Mouse (Mus musculus) retina, postnatal 1 day (tissue): ENCODE results near the gene Ctcf.

Experiments used
- DNase-seq: peaks from one replicate; pipeline ENCODE4 v3.0.0-alpha.2; 2012

The Ctcf gene

GRCm38 (mm10) chr8:105618279-105618634 is 18.1 kb upstream of the Ctcf start:
- DNase-seq, result no peak

- no peak for DNase-seq
Measured at GRCm38 (mm10) chr8:105618892-105619591, 17.3 kb upstream of the Ctcf start.

DNA sequence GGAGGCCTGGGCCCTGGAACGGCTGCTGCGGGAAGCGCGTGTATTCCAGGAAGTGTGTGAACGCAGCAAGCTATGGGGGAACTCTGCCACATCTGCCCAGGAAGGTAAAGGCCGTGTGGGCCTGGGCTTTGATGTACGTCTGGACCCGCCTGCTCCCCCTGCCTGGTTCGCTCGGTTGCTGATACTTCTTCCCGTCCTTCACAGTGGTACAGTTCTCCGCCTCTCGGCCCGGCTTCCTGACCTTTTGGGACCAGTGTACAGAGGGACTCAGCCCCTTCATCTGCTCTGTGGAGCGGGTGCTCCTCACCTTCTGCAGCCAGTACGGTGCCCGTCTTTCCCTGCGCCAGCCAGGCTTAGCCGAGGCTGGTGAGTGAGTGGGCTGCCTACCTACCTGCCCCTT is 16.2 kb upstream of the Ctcf start:
- no peak for DNase-seq

DNA sequence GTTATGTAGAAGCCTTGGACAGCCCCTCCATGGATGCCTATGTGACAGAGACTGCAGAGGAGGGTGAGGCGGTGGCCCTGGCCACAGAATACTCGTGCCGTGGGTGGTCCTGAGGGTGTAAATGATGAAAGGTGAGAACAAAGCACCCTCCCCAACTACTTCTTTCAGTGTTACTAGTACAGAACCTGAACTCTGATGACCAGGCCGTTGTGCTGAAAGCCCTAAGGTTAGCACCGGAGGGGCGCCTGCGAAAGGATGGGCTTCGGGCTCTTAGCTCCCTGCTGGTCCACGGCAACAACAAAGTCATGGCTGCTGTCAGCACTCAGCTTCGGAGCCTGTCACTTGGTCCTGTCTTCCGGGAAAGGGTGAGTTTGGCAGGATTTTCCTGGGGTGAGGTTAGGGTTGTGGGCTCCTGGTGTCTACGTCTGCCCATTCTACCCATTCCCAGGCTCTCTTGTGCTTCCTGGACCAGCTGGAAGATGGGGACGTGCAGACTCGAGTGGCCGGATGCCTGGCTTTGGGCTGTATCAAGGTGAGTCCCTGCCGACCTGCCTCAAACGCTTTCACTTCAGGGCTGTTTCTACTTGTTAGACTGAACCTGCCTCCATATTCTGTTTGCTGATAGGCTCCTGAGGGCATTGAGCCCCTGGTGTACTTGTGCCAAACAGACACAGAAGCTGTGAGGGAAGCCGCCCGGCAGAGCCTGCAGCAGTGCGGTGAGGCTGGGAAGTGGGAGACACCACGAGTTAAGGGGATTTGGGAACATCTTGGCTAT is 15.2 kb upstream of the Ctcf start:
- DNase-seq, result no peak

- DNase-seq, result no peak
Measured at GRCm38 (mm10) chr8:105621841-105622240, 14.5 kb upstream of the Ctcf start.

DNA sequence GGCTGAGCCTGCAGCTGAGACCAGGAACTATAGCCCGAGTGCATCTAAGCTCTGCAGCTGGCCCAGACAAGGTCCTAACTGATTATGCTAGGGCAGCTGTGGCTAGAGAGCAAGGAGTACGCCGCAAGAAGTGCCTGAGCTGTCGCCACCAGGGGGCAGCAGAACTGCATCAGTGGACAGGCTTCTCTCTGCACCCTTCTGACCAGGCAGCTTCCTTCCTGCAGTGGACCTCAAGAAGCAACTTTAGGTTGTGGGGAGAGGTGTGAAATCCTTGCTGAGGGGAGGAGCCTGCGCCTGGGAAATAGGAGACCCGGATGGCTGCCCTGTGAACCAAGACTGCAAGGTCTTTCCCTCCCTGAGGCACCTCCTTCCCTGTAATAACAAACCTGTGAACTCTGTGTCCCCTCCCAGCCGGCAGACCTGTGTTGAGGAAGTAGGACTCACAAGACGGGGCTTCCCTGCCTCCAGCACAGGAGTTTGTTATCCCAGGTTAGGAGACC is 13.9 kb upstream of the Ctcf start:
- DNase-seq, result peak; percentile 96

- peak; percentile 80 for DNase-seq
Measured at GRCm38 (mm10) chr8:105623118-105623517, 13.2 kb upstream of the Ctcf start.

GRCm38 (mm10) chr8:105623679-105624245 is 12.6 kb upstream of the Ctcf start:
- no peak for DNase-seq

- no peak for DNase-seq
Measured at GRCm38 (mm10) chr8:105624401-105624800, 12.0 kb upstream of the Ctcf start.

GRCm38 (mm10) chr8:105624831-105625230 is 11.5 kb upstream of the Ctcf start:
- DNase-seq, result no peak

DNA sequence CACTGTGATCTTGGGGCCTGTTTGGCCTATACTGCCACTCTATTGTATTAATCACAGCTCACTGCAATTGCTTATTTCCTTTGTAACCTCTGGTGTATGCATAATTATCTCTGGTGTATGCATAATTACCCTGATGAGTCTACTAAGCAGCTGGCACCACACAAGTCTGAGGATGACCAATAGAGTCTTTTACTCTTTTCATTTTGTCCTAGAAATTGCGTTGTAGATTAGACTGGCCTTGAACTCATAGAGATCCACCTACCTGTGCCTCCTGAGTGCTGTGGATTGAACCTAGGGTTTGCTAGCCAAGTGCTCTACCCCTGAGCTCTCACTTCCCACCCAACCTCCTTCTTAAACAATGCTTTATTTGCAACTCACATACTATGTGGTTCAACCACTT is 10.3 kb upstream of the Ctcf start:
- DNase-seq, result peak; percentile 74

DNA sequence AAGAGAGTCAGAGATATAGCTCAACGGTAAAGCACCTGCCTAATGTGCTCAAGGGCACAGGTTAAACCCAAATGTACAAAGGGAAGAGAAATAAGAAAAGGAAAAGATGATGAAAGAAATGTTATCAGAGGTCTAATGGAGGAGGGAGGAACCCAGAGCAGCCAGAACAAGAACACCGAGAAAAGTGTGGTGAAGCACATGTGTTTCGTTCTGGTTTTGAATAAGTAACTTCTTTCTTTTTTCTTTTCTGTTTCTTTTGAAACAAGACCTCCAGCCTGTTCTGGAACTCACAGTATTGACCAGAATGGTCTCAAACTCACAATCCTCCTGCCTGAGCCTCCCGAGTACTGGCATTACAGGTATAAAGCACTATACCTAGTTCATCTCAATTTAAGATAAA is 7.0 kb upstream of the Ctcf start:
- DNase-seq, result no peak

- DNase-seq, result no peak
Measured at GRCm38 (mm10) chr8:105634771-105635458, 1.5 kb upstream of the Ctcf start.

DNA sequence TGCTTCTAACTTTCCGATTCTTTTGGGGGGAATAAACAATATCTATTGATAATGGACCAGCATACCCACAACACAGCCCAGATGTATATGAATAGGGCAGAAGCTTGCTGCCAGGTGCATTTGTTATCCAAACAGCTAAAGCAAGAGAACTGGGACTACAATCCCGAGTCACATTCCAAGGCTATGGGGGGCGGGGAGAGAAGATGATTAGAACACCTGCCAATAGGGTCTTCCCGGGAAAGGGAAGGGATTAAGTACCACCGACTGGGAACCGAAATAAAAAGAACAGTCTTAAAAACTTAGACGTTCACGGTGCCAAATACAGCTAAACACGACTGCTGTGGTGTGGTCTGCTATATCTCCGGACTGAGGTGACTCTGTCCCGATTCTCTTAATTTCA is 887 bp upstream of the Ctcf start:
- DNase-seq, result no peak

DNA sequence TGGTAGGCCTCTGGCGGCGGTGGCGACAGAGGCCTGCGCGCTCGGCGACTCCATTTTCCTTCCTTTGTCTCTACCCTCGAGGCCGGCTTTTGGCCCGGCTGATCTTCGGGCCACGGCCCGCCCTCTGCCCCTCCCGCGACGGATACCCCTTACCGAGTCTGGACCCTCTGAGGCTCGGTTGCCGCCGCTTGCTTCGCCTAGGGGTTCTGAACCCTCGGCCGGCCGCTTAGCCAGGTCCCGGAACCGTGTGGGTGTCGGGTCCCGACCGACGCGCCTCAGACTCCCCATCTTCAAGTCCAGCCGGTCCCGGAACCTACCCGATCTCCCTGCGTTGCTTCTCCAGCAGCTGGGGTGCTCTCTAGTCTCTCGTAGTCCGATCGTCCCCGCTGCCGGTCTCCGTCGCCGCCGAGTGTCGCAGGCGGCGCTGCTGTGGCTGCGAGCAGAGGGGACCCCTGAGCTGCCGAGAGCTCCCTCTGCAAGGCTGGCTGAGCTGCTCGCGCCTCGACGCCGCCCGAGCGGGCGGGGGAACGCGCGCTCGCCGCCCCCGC is 669 bp downstream of the Ctcf start, which contains the start of gene Agrp:
Agrp (minus strand) TSS at position 431 of the 548 bp plus-strand sequence.
- no peak for DNase-seq

DNA sequence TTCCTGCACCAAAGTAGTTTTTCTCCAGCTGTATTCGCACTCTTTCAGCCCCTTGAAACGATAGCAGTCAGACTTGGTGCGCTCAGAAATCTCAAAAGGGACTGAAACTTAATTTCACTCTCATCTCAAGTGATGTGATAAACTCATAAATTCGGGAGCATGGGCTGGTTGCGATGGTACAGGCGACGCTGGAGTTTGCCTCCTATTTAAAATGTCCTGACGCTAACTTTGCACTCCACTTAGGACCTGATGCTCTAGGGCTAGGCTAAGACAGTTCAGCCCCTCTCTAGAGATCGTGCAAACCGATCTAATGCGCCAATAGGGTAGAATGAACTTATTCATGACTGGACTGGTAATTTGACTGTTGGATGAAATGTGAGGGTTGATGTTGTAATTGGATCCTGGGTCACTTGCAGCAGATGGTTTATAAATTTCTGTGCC is 1.3 kb downstream of the Ctcf start:
- peak; percentile 41 for DNase-seq

GRCm38 (mm10) chr8:105638510-105638909 is 2.1 kb downstream of the Ctcf start:
- DNase-seq, result no peak

- no peak for DNase-seq
Measured at GRCm38 (mm10) chr8:105639835-105640234, 3.5 kb downstream of the Ctcf start.

DNA sequence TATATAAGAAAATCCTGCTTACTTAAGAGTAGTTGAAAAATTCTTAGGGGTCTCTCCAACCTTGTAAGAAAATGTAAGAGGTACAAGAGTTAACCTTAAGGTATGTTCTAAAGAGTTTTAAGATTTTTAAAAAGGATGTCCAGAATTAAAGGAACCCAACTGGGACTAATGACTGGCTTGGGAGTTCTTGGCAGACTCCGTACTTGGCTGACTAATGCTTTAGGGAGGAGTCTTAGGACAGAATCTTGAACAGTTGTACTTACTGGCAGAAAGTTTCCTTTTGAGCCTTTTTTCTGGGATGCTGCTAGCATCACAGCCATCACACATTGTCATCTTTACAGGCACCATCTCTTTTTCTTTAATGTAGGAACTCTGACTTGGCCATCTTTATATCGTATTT is 4.1 kb downstream of the Ctcf start:
- no peak for DNase-seq

DNA sequence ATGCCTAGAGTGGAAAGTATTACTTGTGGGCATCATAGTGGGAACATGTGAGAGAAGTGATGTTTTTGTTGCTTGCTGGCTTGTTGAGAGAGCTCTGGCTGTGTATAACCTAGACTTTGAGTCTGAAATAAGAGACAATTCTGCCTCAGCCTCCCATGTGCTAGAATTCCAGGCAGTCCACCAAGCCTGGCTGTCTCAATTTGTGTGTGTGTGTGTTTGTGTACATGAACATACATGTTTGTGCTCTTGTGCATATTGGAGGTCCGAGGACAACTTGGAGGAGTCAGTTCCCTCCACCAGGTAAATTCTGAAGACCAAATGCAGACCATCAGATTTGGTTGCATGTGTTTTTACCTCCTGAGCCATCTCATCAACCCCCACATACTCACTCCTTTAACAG is 8.8 kb downstream of the Ctcf start:
- no peak for DNase-seq

DNA sequence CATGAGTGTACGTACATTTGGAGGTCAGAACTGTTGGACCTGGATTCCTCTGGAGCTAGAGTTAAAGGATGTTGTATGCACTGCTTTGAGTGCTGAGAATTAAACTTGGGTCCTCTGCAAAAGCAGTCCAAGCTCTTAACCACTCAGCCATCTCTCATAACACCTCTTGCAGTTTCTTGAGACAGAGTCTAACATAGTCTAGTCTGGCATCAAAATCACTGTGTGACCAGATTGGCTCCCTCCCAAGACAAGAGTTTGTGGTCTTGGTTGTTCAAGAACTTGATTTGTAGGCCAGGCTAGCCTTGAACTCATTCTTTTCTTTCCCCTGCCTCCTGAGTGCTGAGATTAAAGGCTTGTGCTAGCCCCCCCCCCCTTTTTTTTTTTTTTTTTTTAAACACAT is 12.6 kb downstream of the Ctcf start:
- no peak for DNase-seq

DNA sequence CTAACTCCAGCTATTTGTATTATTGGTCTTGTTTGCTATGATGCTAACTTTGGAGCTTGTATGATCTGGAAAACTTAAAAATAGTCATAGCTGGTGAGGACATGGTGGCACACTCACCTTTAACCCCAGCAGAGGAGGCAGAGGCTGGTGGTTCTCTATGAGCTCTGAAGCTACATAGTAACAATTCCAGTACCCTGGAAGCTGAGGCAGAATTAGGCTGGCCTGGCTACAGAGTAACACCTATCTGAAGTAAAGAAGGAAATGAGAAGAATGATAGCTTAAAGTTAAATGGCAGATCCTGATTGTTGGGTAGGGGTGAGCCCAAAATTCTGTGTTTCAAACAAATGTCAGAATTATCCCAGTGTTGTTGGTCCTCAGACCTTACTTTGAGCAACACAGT is 21.3 kb downstream of the Ctcf start:
- DNase-seq, result no peak

- peak; percentile 58 for DNase-seq
Measured at GRCm38 (mm10) chr8:105661167-105661566, 24.8 kb downstream of the Ctcf start.
